Mouse (Mus musculus): Measurements from ENCODE around the gene Plxnb2. TPM values are rescaled to one million over a fixed set of nuclear protein-coding genes. Genes with fewer than 3 reads are reported as not detected.

The Plxnb2 gene
- polyA plus RNA-seq, 1 experiment from 2014 or later = 31.9 TPM

DNA sequence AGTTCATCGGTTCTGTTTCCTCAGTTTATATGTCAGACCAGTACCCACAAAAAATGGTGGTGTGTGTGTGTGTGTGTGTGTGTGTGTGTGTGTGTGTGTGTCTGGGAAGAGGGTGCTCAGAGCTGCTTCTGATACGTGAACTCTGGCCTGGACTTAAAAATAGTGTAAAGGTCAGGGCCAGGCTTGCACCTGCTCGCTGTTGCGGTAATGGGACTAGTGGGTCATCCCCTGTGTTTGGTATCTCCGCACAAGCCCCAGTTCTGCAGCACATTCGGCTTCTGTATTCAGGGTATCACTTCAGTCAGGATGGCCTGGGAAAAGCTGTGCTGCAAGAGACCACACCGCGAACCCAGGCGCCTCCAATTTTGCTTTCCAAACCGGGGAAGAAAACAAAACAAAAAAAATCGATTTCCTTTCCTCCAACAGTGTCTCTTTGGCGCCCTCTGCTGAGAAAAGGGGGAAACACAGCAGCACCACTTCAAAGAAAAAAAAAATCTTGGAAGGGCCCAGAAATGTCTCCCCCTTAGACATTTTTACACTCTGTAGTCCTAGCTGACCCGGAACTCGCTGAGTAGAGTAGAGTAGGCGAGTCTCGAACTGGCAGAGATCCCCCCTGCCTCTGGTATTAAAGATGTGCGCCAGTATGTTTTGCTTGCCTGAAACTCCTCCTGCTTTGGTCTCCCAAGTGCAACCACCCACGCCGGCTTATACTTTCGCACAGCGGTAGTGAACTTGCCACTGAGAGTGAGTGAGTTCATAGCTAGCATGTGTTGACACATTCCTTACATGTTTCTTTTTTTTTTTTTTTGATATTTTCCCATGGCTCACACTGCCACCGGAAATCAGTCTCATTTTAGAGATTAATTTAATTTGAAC, 29.5 kb upstream of the Plxnb2 start:
- peaks cover 27% of the 10 kb centered on the region for H3K4me1 ChIP-seq (ENCODE audit: control insufficient read depth, low read depth, low read length)
- H3K36me3 ChIP-seq (ENCODE audit: control insufficient read depth, insufficient read depth) = no peaks in the 10 kb centered on the region
- no peaks in the 10 kb centered on the region for H3K27me3 ChIP-seq (ENCODE audit: control insufficient read depth, insufficient read depth, low read depth, low read length)
- ATAC-seq (ENCODE audit: low read depth) = no peak
- peak overlapping the region; percentile 98 for H3K4me3 ChIP-seq (ENCODE audit: low read depth, low read length)
- H3K9ac ChIP-seq (ENCODE audit: low read depth, low read length) = peak overlapping the region; percentile 72
- peak overlapping the region; percentile 73 for H3K4me2 ChIP-seq (ENCODE audit: low read depth, low read length)
- H3K9me3 ChIP-seq (replicated peaks; ENCODE audit: control insufficient read depth, low read length) = no peaks in the 10 kb centered on the region
- H3K27ac ChIP-seq (ENCODE audit: low read length) = peak overlapping the region; percentile 82
- 15% methylated on average over 22 of the region's 22 CpGs for WGBS (ENCODE audit: insufficient replicate concordance)

GRCm38 (mm10) chr15:89207457-89207856, 26.9 kb upstream of the Plxnb2 start:
- no peak overlapping the region for H3K27ac ChIP-seq (ENCODE audit: low read length)
- H3K4me3 ChIP-seq (ENCODE audit: low read depth, low read length) = no peak overlapping the region
- WGBS (ENCODE audit: insufficient replicate concordance) = 73% methylated on average over 4 of the region's 4 CpGs
- peaks cover 5% of the 10 kb centered on the region for H3K9me3 ChIP-seq (replicated peaks; ENCODE audit: control insufficient read depth, low read length)
- no peaks in the 10 kb centered on the region for H3K36me3 ChIP-seq (ENCODE audit: control insufficient read depth, insufficient read depth)
- peaks cover 6% of the 10 kb centered on the region for H3K4me1 ChIP-seq (ENCODE audit: control insufficient read depth, low read depth, low read length)
- H3K4me2 ChIP-seq (ENCODE audit: low read depth, low read length) = no peak overlapping the region
- ATAC-seq (ENCODE audit: low read depth) = no peak
- H3K27me3 ChIP-seq (ENCODE audit: control insufficient read depth, insufficient read depth, low read depth, low read length) = no peaks in the 10 kb centered on the region
- H3K9ac ChIP-seq (ENCODE audit: low read depth, low read length) = no peak overlapping the region

GRCm38 (mm10) chr15:89197056-89197455, 16.5 kb upstream of the Plxnb2 start:
- peaks cover 17% of the 10 kb centered on the region for H3K4me1 ChIP-seq (ENCODE audit: control insufficient read depth, low read depth, low read length)
- peak overlapping the region; percentile 94 for H3K4me3 ChIP-seq (ENCODE audit: low read depth, low read length)
- ATAC-seq (ENCODE audit: low read depth) = no peak
- peak overlapping the region; percentile 89 for H3K4me2 ChIP-seq (ENCODE audit: low read depth, low read length)
- peaks cover under 1% of the 10 kb centered on the region for H3K9me3 ChIP-seq (replicated peaks; ENCODE audit: control insufficient read depth, low read length)
- 66% methylated on average over 15 of the region's 15 CpGs for WGBS (ENCODE audit: insufficient replicate concordance)
- H3K36me3 ChIP-seq (ENCODE audit: control insufficient read depth, insufficient read depth) = no peaks in the 10 kb centered on the region
- H3K9ac ChIP-seq (ENCODE audit: low read depth, low read length) = peak overlapping the region; percentile 99
- peak overlapping the region; percentile 99; the same call in 1 of the 2 replicates for H3K27ac ChIP-seq (ENCODE audit: low read length)
- H3K27me3 ChIP-seq (ENCODE audit: control insufficient read depth, insufficient read depth, low read depth, low read length) = no peaks in the 10 kb centered on the region

DNA sequence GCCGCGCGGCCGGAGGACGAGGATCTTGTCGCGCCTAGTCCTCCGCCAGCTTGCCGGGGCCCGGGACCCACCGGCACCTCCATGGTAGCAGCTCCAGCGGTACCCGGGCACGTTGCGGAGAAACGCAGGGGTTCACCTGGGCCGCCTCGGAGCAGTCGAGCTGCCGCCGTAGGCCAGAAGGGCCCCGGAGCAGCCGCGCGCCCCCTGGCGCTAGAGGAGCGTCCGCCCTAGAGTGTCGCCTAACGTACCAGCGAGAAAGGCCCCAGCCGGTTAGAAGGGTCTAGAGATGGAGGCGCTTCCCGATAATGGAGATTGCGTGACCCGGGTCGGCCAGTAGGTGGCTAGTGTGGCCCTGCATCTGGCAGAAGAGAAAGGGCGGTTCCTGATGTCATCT, 15.7 kb upstream of the Plxnb2 start, which contains the start of gene Dennd6b:
TSS of gene Dennd6b (minus strand) at position 184 of the 394 bp plus-strand sequence.
- Histone ChIP-seq H3K27ac (ENCODE audit: low read length) (peak within 1 kb of the TSS; percentile 99), H3K27me3 (ENCODE audit: control insufficient read depth, insufficient read depth, low read depth, low read length) (no peaks in the 10 kb centered on the region), H3K9me3 (replicated peaks; ENCODE audit: control insufficient read depth, low read length) (no peaks in the 10 kb centered on the region), H3K4me1 (ENCODE audit: control insufficient read depth, low read depth, low read length) (peaks cover 17% of the 10 kb centered on the region), H3K4me3 (ENCODE audit: low read depth, low read length) (peak within 1 kb of the TSS; percentile 94), H3K36me3 (ENCODE audit: control insufficient read depth, insufficient read depth) (no peaks in the 10 kb centered on the region), H3K4me2 (ENCODE audit: low read depth, low read length) (peak within 1 kb of the TSS; percentile 89), H3K9ac (ENCODE audit: low read depth, low read length) (peak within 1 kb of the TSS; percentile 99)
- 0% methylated on average over 38 of the region's 38 CpGs for WGBS (ENCODE audit: insufficient replicate concordance)
- peak; percentile 98 for ATAC-seq (ENCODE audit: low read depth)

- peaks cover 17% of the 10 kb centered on the region for H3K4me1 ChIP-seq (ENCODE audit: control insufficient read depth, low read depth, low read length)
- no peaks in the 10 kb centered on the region for H3K36me3 ChIP-seq (ENCODE audit: control insufficient read depth, insufficient read depth)
- H3K9me3 ChIP-seq (replicated peaks; ENCODE audit: control insufficient read depth, low read length) = no peaks in the 10 kb centered on the region
- H3K27me3 ChIP-seq (ENCODE audit: control insufficient read depth, insufficient read depth, low read depth, low read length) = no peaks in the 10 kb centered on the region
- peak; percentile 91 for ATAC-seq (ENCODE audit: low read depth)
- peak overlapping the region; percentile 89 for H3K4me2 ChIP-seq (ENCODE audit: low read depth, low read length)
- peak overlapping the region; percentile 94 for H3K4me3 ChIP-seq (ENCODE audit: low read depth, low read length)
- peak overlapping the region; percentile 99 for H3K27ac ChIP-seq (ENCODE audit: low read length)
- peak overlapping the region; percentile 99 for H3K9ac ChIP-seq (ENCODE audit: low read depth, low read length)
- under 1% methylated on average over 25 of the region's 25 CpGs for WGBS (ENCODE audit: insufficient replicate concordance)
Measured at GRCm38 (mm10) chr15:89195690-89196312, 15.2 kb upstream of the Plxnb2 start.

DNA sequence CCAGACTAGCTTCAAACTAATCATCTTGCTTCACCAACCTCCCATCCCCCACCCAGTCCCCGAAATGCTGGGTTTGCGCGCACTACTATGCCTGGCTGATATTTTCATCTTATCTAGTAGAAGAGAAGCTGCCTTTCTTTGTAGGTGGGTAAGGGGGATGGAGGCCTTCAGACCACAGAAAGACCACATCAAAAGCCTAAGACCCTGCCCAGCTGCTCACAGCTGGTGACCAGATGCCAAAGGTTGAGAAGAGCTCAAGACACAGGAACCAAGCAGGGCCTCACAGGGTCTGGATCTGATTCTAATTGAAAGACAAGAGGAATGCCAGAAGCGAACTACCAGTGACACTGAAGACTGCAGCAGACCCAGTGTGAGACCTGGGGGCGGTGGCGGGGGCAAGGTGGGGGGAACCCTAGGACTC, 14.7 kb upstream of the Plxnb2 start:
- H3K36me3 ChIP-seq (ENCODE audit: control insufficient read depth, insufficient read depth) = no peaks in the 10 kb centered on the region
- no peaks in the 10 kb centered on the region for H3K27me3 ChIP-seq (ENCODE audit: control insufficient read depth, insufficient read depth, low read depth, low read length)
- H3K9me3 ChIP-seq (replicated peaks; ENCODE audit: control insufficient read depth, low read length) = no peaks in the 10 kb centered on the region
- peaks cover 17% of the 10 kb centered on the region for H3K4me1 ChIP-seq (ENCODE audit: control insufficient read depth, low read depth, low read length)
- H3K9ac ChIP-seq (ENCODE audit: low read depth, low read length) = peak overlapping the region; percentile 99
- no peak for ATAC-seq (ENCODE audit: low read depth)
- peak overlapping the region; percentile 94 for H3K4me3 ChIP-seq (ENCODE audit: low read depth, low read length)
- H3K4me2 ChIP-seq (ENCODE audit: low read depth, low read length) = peak overlapping the region; percentile 89
- 25% methylated on average over 6 of the region's 6 CpGs for WGBS (ENCODE audit: insufficient replicate concordance)
- peak overlapping the region; percentile 99 for H3K27ac ChIP-seq (ENCODE audit: low read length)

- Histone ChIP-seq H3K4me2 (ENCODE audit: low read depth, low read length) (no peak overlapping the region), H3K36me3 (ENCODE audit: control insufficient read depth, insufficient read depth) (no peaks in the 10 kb centered on the region), H3K9me3 (replicated peaks; ENCODE audit: control insufficient read depth, low read length) (no peaks in the 10 kb centered on the region), H3K27ac (ENCODE audit: low read length) (no peak overlapping the region), H3K4me1 (ENCODE audit: control insufficient read depth, low read depth, low read length) (no peaks in the 10 kb centered on the region), H3K9ac (ENCODE audit: low read depth, low read length) (no peak overlapping the region), H3K4me3 (ENCODE audit: low read depth, low read length) (no peak overlapping the region), H3K27me3 (ENCODE audit: control insufficient read depth, insufficient read depth, low read depth, low read length) (peaks cover 21% of the 10 kb centered on the region)
- no peak for ATAC-seq (ENCODE audit: low read depth)
- WGBS (ENCODE audit: insufficient replicate concordance) = 71% methylated on average over 5 of the region's 5 CpGs
Measured at GRCm38 (mm10) chr15:89184937-89185227, 4.3 kb upstream of the Plxnb2 start.

DNA sequence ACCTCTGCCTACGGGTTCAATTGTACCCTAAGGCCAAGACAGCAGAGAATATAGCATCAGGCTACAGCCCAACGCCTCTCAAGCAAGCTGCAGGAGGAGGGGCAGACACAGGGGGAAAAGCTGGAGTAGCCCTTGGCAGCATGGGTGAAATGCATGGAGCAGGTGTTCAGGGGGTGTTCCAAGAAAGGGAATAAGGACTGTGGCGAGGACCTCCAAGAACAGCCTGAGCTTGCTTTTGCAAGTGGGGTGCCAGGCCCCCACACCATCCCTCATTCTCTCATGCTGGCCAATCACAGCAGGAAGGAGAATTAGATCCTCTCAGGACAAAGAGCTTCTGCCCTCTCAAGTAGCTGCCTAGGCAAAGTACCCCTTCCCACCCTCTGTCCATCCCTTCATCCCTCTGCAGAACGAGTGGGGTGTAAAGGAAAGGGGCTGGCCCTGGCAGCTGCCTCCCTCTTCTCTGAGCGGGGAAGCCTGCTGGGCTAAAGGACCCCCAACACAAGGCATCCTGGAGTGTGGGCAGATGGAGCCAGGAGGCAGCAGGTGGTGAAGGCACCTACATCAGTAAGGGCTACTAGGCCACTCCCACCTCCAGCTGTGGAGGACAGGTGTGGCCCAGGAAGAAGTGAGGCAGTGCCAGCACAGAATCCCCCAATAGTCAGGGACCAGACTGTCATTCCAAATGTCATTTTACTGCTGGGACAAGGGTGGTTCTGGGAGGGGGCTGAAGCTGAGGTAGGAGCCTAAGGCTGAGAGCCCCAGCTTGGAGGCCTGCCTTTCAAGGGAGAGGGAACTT, 3.8 kb upstream of the Plxnb2 start:
- no peaks in the 10 kb centered on the region for H3K9me3 ChIP-seq (replicated peaks; ENCODE audit: control insufficient read depth, low read length)
- no peak overlapping the region for H3K27ac ChIP-seq (ENCODE audit: low read length)
- H3K36me3 ChIP-seq (ENCODE audit: control insufficient read depth, insufficient read depth) = no peaks in the 10 kb centered on the region
- no peak overlapping the region for H3K4me3 ChIP-seq (ENCODE audit: low read depth, low read length)
- H3K4me2 ChIP-seq (ENCODE audit: low read depth, low read length) = no peak overlapping the region
- H3K4me1 ChIP-seq (ENCODE audit: control insufficient read depth, low read depth, low read length) = no peaks in the 10 kb centered on the region
- peaks cover 26% of the 10 kb centered on the region for H3K27me3 ChIP-seq (ENCODE audit: control insufficient read depth, insufficient read depth, low read depth, low read length)
- ATAC-seq (ENCODE audit: low read depth) = no peak
- no peak overlapping the region for H3K9ac ChIP-seq (ENCODE audit: low read depth, low read length)
- 59% methylated on average over 5 of the region's 5 CpGs for WGBS (ENCODE audit: insufficient replicate concordance)
